Mouse (Mus musculus) embryonic fibroblast, embryonic 13.5 days (primary cell): ENCODE data around the gene Pcnx2. TPM values are rescaled to one million over a fixed set of nuclear protein-coding genes. Genes with fewer than 3 reads are reported as not detected.

Experiments
- H3K27ac ChIP-seq: 2 replicates; pipeline ENCODE4 v1.5.1; 2012; ENCODE audit warnings: low read length, control low read depth, inconsistent platforms; ENCODE audit not compliant: insufficient read depth
- H3K4me1 ChIP-seq: 2 replicates; pipeline ENCODE4 v1.6.1; 2011; ENCODE audit warnings: low read length; ENCODE audit not compliant: control insufficient read depth, insufficient read depth
- H3K4me3 ChIP-seq: 2 replicates; pipeline ENCODE4 v1.5.1; 2011; ENCODE audit warnings: mild to moderate bottlenecking, control low read depth, low read length; ENCODE audit not compliant: insufficient read depth
- CTCF ChIP-seq: IDR thresholded peaks from 2 replicates; pipeline ENCODE4 v1.5.1; 2011; ENCODE audit warnings: mild to moderate bottlenecking, control low read depth, low read length, moderate library complexity, borderline replicate concordance; ENCODE audit not compliant: insufficient read depth
- POLR2A ChIP-seq: IDR thresholded peaks from 2 replicates; pipeline ENCODE4 v1.6.1; 2011; ENCODE audit warnings: low read depth, mild to moderate bottlenecking, control low read depth, low read length, moderate library complexity
- polyA plus RNA-seq: library from polyadenylated mRNA; stranded (reverse); fragments of >200 nt; gene quantifications from 2 replicates; pipeline ENCODE4 v1.2.4, GENCODE M21; 2011; ENCODE audit warnings: low read depth; ENCODE audit not compliant: missing spikeins, insufficient read length

Gene Pcnx2
- polyA plus RNA-seq, 1 experiment = not detected

GRCm38 (mm10) chr8:125823719-125824118, 74.4 kb downstream of the Pcnx2 start:
- Histone ChIP-seq H3K4me3 (no peak overlapping the region), H3K4me1 (no peaks in the 10 kb centered on the region; the same call in 1 of the 2 replicates), H3K27ac (no peak overlapping the region)
- TF ChIP-seq POLR2A = no peak

- H3K4me1 ChIP-seq = no peaks in the 10 kb centered on the region
- no peak overlapping the region for H3K4me3 ChIP-seq
- no peak for TF ChIP-seq POLR2A
- no peak for TF ChIP-seq CTCF
- no peak overlapping the region for H3K27ac ChIP-seq
Measured at GRCm38 (mm10) chr8:125822065-125822464, 76.1 kb downstream of the Pcnx2 start.

- Histone ChIP-seq H3K4me1 (no peaks in the 10 kb centered on the region), H3K4me3 (no peak overlapping the region), H3K27ac (no peak overlapping the region)
- TF ChIP-seq POLR2A (no peak), CTCF (no peak)
Measured at GRCm38 (mm10) chr8:125819797-125820196, 78.3 kb downstream of the Pcnx2 start.

GRCm38 (mm10) chr8:125818796-125819195, 79.3 kb downstream of the Pcnx2 start:
- no peak overlapping the region for H3K27ac ChIP-seq
- TF ChIP-seq CTCF (no peak), POLR2A (no peak)
- H3K4me1 ChIP-seq = no peaks in the 10 kb centered on the region

GRCm38 (mm10) chr8:125816742-125817141, 81.4 kb downstream of the Pcnx2 start:
- H3K4me1 ChIP-seq = no peaks in the 10 kb centered on the region

More at GRCm38 (mm10) chr8:125818796-125819195, 79.3 kb downstream of the Pcnx2 start:
- no peak overlapping the region for H3K4me3 ChIP-seq

GRCm38 (mm10) chr8:125808826-125809225, 89.3 kb downstream of the Pcnx2 start:
- Histone ChIP-seq H3K4me1 (no peaks in the 10 kb centered on the region), H3K4me3 (no peak overlapping the region), H3K27ac (no peak overlapping the region)
- TF ChIP-seq POLR2A (no peak), CTCF (no peak)

More at GRCm38 (mm10) chr8:125816742-125817141, 81.4 kb downstream of the Pcnx2 start:
- Histone ChIP-seq H3K27ac (no peak overlapping the region), H3K4me3 (no peak overlapping the region)
- TF ChIP-seq POLR2A (no peak), CTCF (no peak)

- H3K4me3 ChIP-seq = no peak overlapping the region
- no peak overlapping the region for H3K27ac ChIP-seq
- H3K4me1 ChIP-seq = no peaks in the 10 kb centered on the region
- TF ChIP-seq CTCF (no peak), POLR2A (no peak)
Measured at GRCm38 (mm10) chr8:125807905-125808310, 90.2 kb downstream of the Pcnx2 start.

- no peak overlapping the region for H3K4me3 ChIP-seq
- H3K4me1 ChIP-seq = no peaks in the 10 kb centered on the region
- no peak overlapping the region for H3K27ac ChIP-seq
- TF ChIP-seq POLR2A (no peak), CTCF (no peak)
Measured at GRCm38 (mm10) chr8:125806459-125806858, 91.7 kb downstream of the Pcnx2 start.

- Histone ChIP-seq H3K27ac (no peak overlapping the region), H3K4me1 (no peaks in the 10 kb centered on the region), H3K4me3 (no peak overlapping the region)
- TF ChIP-seq POLR2A (no peak), CTCF (no peak)
Measured at GRCm38 (mm10) chr8:125796970-125797369, 101.1 kb downstream of the Pcnx2 start.

- TF ChIP-seq POLR2A (no peak), CTCF (no peak)
- no peak overlapping the region for H3K4me3 ChIP-seq
- H3K27ac ChIP-seq = no peak overlapping the region
- H3K4me1 ChIP-seq = no peaks in the 10 kb centered on the region
Measured at GRCm38 (mm10) chr8:125795341-125795740, 102.8 kb downstream of the Pcnx2 start.

GRCm38 (mm10) chr8:125792816-125793455, 105.2 kb downstream of the Pcnx2 start:
- Histone ChIP-seq H3K27ac (no peak overlapping the region), H3K4me3 (no peak overlapping the region), H3K4me1 (no peaks in the 10 kb centered on the region)
- TF ChIP-seq POLR2A (no peak), CTCF (no peak)
